Mouse (Mus musculus) megakaryocyte, embryonic 14.5 days (primary cell): Measurements from ENCODE around the gene Ppp1r35.

Experiments used
- FLI1 ChIP-seq: IDR thresholded peaks from 2 replicates; pipeline ENCODE4 v1.6.1; 2012; ENCODE audit warnings: low read length, inconsistent platforms, mixed read lengths
- GATA1 ChIP-seq: IDR thresholded peaks from 3 replicates; pipeline ENCODE4 v1.6.1; 2012; ENCODE audit warnings: mixed read lengths, low read length, inconsistent platforms, borderline replicate concordance

DNA sequence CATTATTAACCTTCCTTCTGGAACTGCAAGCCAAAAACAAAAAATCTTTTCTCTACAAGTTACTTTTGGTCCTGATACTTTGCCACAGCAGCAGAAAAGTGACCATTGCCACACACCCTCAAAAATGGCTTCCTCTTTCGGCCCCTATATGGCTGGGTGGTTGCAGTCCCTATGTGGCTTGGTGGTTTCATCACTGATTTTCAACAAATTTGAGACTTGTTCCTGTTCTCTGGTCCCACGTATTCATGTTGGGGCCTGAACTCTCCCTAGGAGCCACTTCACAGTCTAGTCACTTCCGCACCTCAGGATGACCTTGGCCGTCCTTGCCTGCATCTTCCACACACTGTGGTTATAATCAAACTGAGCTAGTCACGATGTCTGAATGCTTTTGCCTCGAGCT is 50.0 kb downstream of the Ppp1r35 start:
- TF ChIP-seq GATA1 (no peak), FLI1 (no peak)
